Comparison of ENCODE assay signal across 21 mouse cellular contexts in genomic region chr3:52298683-52299082, GRCm38 (mm10). TPM values are rescaled to one million over a fixed set of nuclear protein-coding genes. Genes with fewer than 3 reads are reported as not detected.
DNase-seq lines count a peak whose midpoint lies in the region; ATAC-seq and TF ChIP-seq lines count a peak whose summit lies in the region.
"Had no signal": no experiment of that assay in that cellular context is flagged by ENCODE, and none has a peak within 500 bp of the region (broad histone marks: within the 10 kb centered on the region; RNA-seq: fewer than 3 reads in every experiment).

No protein-coding gene starts in this region.

- DNase-seq in lung, embryonic 14.5 days = no peak
- DNase-seq in lung, postnatal 10 days = no peak
- no peak for DNase-seq in limb, embryonic 10.5 days (ENCODE audit: low spot score)
- no peak for DNase-seq in yolk sac, embryonic 10.5 days (ENCODE audit: low spot score)
- DNase-seq: adrenal gland, adult 2 months; cerebellum, adult 2 months; cerebellum, postnatal 36 days; kidney, adult 9 months; kidney, postnatal 4 days; layer of hippocampus, adult 9-11 months; midbrain, embryonic 14.5 days; retina, postnatal 1 day; right cerebral cortex, postnatal 4 days had no signal

- no peaks in the 10 kb centered on the region; the same call in 1 of the 2 replicates for H3K36me3 ChIP-seq in lung, embryonic 14.5 days (ENCODE audit: insufficient read depth)
- H3K36me3 ChIP-seq in C2C12 (ENCODE audit: control insufficient read depth, insufficient read depth) = no peaks in the 10 kb centered on the region
- no peaks in the 10 kb centered on the region for H3K36me3 ChIP-seq in limb, embryonic 10.5 days
- no peaks in the 10 kb centered on the region for H3K36me3 ChIP-seq in neural tube, embryonic 15.5 days
- H3K36me3 ChIP-seq: embryonic facial prominence, embryonic 15.5 days; hindbrain, embryonic 10.5 days; liver, embryonic 15.5 days had no signal

- H3K4me3 ChIP-seq in lung, embryonic 14.5 days (ENCODE audit: low read depth, low read length) = no peak overlapping the region
- H3K4me3 ChIP-seq in C2C12 (ENCODE audit: insufficient read depth, poor library complexity, severe bottlenecking) = no peak overlapping the region
- H3K4me3 ChIP-seq in limb, embryonic 10.5 days = no peak overlapping the region
- no peak overlapping the region for H3K4me3 ChIP-seq in neural tube, embryonic 15.5 days (replicated peaks)
- H3K4me3 ChIP-seq: embryonic facial prominence, embryonic 15.5 days; hindbrain, embryonic 10.5 days; liver, embryonic 15.5 days had no signal

- peak; percentile 11; the same call in 1 of the 2 replicates for ATAC-seq in lung, embryonic 14.5 days (ENCODE audit: insufficient read depth)
- ATAC-seq in CD4-positive, CD25-positive, alpha-beta regulatory T cell, adult 4 months = peak; percentile 66
- no peak for ATAC-seq in neural tube, embryonic 15.5 days (ENCODE audit: low FRiP score)
- ATAC-seq: forebrain, embryonic 16.5 days had no signal

- H3K79me2 ChIP-seq in C2C12 (ENCODE audit: control insufficient read depth, insufficient read depth) = peaks cover 64% of the 10 kb centered on the region

- no peaks in the 10 kb centered on the region for H3K9me3 ChIP-seq in lung, embryonic 14.5 days (ENCODE audit: low read depth, low read length)
- H3K9me3 ChIP-seq in limb, embryonic 10.5 days (replicated peaks) = no peaks in the 10 kb centered on the region
- no peaks in the 10 kb centered on the region for H3K9me3 ChIP-seq in neural tube, embryonic 15.5 days (replicated peaks)
- H3K9me3 ChIP-seq: embryonic facial prominence, embryonic 15.5 days; hindbrain, embryonic 10.5 days; liver, embryonic 15.5 days had no signal

- H3K9ac ChIP-seq in lung, embryonic 14.5 days = no peak overlapping the region
- H3K9ac ChIP-seq in neural tube, embryonic 15.5 days (replicated peaks) = no peak overlapping the region
- H3K9ac ChIP-seq: embryonic facial prominence, embryonic 15.5 days; liver, embryonic 15.5 days had no signal

- peaks cover 6% of the 10 kb centered on the region for H3K79me3 ChIP-seq in C2C12 (ENCODE audit: low read depth)

- no peak overlapping the region for H3K27ac ChIP-seq in lung, embryonic 14.5 days (ENCODE audit: low read depth)
- H3K27ac ChIP-seq in limb, embryonic 10.5 days = peak overlapping the region; percentile 50
- H3K27ac ChIP-seq in neural tube, embryonic 15.5 days (replicated peaks) = no peak overlapping the region
- H3K27ac ChIP-seq: embryonic facial prominence, embryonic 15.5 days; hindbrain, embryonic 10.5 days; liver, embryonic 15.5 days; macrophage had no signal

- no peak overlapping the region for H3K4me2 ChIP-seq in lung, embryonic 14.5 days
- H3K4me2 ChIP-seq in neural tube, embryonic 15.5 days = no peak overlapping the region
- H3K4me2 ChIP-seq: embryonic facial prominence, embryonic 15.5 days; liver, embryonic 15.5 days had no signal

- H3K27me3 ChIP-seq in lung, embryonic 14.5 days (ENCODE audit: insufficient read depth, low read length) = no peaks in the 10 kb centered on the region
- H3K27me3 ChIP-seq in C2C12 (ENCODE audit: control insufficient read depth, insufficient read depth, insufficient read length) = no peaks in the 10 kb centered on the region
- no peaks in the 10 kb centered on the region for H3K27me3 ChIP-seq in limb, embryonic 10.5 days (ENCODE audit: low read depth, poor library complexity, severe bottlenecking)
- H3K27me3 ChIP-seq in neural tube, embryonic 15.5 days (replicated peaks) = no peaks in the 10 kb centered on the region
- H3K27me3 ChIP-seq: embryonic facial prominence, embryonic 15.5 days; liver, embryonic 15.5 days had no signal

- peaks cover 10% of the 10 kb centered on the region; the same call in 1 of the 2 replicates for H3K4me1 ChIP-seq in lung, embryonic 14.5 days (ENCODE audit: insufficient read depth)
- H3K4me1 ChIP-seq in limb, embryonic 10.5 days = peaks cover 74% of the 10 kb centered on the region
- peaks cover 5% of the 10 kb centered on the region; the same call in 1 of the 2 replicates for H3K4me1 ChIP-seq in neural tube, embryonic 15.5 days

- WGBS in lung, embryonic 14.5 days = 70% methylated on average over 4 of the region's 4 CpGs
- WGBS in limb, embryonic 10.5 days = 88% methylated on average over 4 of the region's 4 CpGs
- WGBS in neural tube, embryonic 15.5 days = 87% methylated on average over 4 of the region's 4 CpGs

- TF ChIP-seq CTCF in lung, embryonic 14.5 days (IDR thresholded peaks at IDR 0.05; ENCODE audit: low read depth) = no peak
- no peak for TF ChIP-seq CTCF in C2C12 (IDR thresholded peaks at IDR 0.05; ENCODE audit: control insufficient read depth, insufficient read depth, insufficient read length)

- no peak overlapping the region for H3ac ChIP-seq in C2C12 (ENCODE audit: control insufficient read depth, insufficient read length, low read depth)

TF ChIP-seq in C2C12, 6 proteins besides CTCF, POLR2A, EP300 and RAD21:
- TF ChIP-seq USF1 (IDR thresholded peaks at IDR 0.05; ENCODE audit: low read depth) (no peak), MYOD1 (IDR thresholded peaks at IDR 0.05; ENCODE audit: control insufficient read depth, insufficient read length, low read depth) (peak; percentile 50)
TF ChIP-seq in C2C12: peak in this region for 1.

RNA-seq across cellular contexts. Expression of gene Foxo1, which starts 30.5 kb away (rescaled TPM):
- 7.0 and 7.3 TPM in 2 replicates for polyA plus RNA-seq in lung, embryonic 14.5 days (2014; fragmentation: Nextera tagmentation; extraction: Ambion mirVana)
- 5.9 TPM for polyA plus RNA-seq in C2C12 (2012; fragmentation: generic; extraction: Trizol)
- polyA plus RNA-seq in CD4-positive, CD25-positive, alpha-beta regulatory T cell, adult 4 months (2017; shearing (Covaris generic)) = 10 to 100 TPM; 37.1 to 38.9 TPM
- 3.5 and 4.6 TPM in 2 replicates for polyA plus RNA-seq in limb, embryonic 10.5 days (2016; fragmentation: Nextera tagmentation; extraction: Ambion mirVana)
- 2.7 and 3.5 TPM in 2 replicates for polyA plus RNA-seq in neural tube, embryonic 15.5 days (2015; fragmentation: Nextera tagmentation; extraction: Ambion mirVana)
